Mouse (Mus musculus) layer of hippocampus, adult 11-12 months (tissue): Measurements from ENCODE around the gene Ephb2.

Experiments
- DNase-seq: peaks from one replicate; pipeline ENCODE4 v3.0.0; 2022; ENCODE audit warnings: low spot score

The Ephb2 gene

DNA sequence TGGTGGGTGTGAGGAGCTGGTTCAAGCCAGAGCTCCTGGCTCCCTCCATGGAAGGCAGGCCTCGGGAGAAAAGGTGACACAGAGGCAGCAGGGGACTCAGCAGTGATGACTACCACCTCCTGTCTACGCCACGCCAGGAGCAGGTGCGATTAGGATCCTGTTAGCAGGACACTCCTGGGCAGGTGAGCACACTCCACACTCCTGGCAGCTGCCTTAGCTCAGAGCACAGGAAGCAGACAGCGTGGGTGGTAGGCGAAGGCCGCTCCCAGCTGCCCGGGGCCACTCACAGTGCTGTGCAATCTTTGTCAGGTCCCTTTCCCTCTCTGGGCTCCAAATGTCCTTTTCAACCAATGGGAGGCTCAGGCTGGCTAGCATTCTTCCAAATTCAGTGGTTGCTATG, 34.3 kb downstream of the Ephb2 start:
- DNase-seq = no peak

DNA sequence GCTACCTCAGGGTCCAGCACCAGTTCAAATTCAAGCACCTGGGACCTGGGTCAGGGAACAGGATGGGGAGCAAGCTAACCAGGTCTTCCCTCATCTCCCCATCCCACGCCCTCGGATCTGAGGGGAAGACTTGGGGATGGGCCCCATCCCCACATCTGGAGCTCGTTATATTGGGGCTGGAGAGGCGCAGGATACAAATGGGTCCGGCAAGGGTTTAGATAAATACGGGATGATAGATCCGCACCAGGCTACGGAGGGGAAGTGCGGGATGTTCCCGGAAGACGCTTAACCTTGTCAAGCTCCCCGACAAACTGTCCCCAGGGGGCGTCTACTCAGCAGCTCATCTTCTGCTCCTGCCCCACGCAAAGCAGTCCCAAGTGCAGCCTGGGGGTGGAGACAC, 35.4 kb downstream of the Ephb2 start:
- no peak for DNase-seq

DNA sequence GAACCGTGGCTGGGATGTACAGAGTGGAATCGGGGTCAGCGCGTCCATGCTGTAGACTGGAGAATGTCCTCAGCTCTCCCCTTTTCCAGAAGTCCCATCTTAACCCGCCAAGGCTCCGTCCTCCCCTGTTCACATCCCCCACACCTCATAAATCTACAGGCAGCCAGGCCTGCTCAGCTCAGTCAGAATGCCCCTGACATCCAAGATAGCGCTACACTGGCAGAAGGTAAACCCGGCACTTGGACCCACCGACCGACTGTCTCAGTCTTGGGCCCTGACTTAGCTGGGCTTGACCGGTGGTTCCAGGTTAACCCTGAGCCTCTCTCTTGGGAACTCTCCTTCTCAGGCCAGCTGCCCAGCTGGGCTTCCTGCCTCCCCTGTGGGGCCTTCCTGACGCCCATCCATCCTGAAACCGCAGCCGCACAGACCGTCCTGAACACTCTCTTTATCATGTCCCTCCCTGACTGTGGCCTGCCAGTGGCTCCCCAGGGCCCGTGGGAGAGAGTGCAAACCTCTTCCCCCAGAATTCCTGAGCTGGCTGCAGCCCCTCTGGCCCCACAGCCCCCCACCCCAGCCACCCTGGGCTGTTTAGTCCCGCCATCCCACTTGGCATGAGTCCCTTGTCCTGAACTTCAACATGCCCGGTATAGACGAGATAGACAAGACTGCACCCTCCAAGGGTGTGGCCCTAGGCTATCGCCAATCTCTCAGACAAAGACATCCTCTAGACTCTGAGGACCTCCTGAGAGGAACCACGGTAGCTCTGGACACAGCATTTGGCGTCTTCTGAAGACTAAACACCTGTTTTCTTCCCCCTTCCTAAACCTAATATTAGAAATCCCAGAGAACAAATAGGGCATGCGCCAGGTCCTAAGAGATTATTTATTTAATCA, 37.9 kb downstream of the Ephb2 start:
- no peak for DNase-seq

DNA sequence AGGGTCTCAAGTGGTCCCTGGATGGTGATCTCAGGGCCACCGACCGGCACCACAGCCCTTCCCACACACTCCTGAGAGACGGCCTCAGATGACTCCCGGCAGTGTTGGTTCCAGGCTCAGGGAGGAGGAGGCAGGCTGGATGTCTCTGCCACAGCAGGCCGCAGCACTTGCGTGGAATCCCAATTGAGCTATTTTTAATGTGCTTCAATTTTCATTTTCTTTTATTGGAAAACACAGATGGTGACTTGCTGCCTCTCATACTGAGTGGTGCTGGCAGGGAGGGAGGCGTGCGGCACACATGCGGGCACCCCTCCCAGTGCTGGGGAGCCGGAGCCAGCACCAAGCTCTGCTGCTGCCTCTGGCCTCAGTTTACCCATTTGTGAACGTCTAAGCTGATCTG, 42.5 kb downstream of the Ephb2 start:
- DNase-seq = peak; percentile 72

DNA sequence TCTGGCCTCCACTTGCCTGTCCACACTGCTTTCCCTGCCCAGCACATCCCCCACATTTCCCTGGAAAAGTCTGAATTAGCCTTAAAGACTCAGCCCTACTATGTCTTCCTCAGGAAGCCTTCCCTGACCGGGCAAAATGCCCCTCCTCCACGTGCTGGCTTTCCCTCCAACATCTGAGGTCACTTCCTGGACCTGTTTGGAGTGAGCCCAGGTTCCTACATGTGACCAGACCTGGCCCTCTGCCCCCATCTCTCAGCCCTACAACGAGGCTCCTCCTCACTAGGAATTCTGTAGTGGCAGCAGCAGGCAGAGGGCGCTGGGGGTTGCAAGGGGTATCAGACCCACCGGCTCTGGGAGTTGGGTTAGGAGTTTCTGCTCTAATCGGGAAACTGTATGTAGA, 46.0 kb downstream of the Ephb2 start:
- no peak for DNase-seq

DNA sequence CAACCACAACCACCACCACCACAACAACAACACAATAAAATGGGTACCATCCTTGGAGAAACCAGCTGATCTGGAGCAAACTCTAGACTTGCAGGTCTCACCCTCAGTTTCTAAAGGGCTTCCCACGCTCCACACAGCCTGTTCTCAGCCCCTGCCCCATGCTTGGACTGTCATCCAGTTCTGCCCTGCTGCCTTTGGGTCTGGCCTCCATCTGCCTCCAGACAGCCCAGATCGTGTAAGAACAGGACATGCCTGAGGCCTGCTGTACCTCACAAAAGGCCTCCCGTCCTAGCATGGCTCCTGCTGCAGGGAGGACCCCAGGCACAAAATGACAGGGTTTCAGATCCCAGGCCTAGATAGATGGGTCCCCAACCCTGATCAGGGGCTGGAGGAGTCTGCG, 48.4 kb downstream of the Ephb2 start:
- DNase-seq = no peak

DNA sequence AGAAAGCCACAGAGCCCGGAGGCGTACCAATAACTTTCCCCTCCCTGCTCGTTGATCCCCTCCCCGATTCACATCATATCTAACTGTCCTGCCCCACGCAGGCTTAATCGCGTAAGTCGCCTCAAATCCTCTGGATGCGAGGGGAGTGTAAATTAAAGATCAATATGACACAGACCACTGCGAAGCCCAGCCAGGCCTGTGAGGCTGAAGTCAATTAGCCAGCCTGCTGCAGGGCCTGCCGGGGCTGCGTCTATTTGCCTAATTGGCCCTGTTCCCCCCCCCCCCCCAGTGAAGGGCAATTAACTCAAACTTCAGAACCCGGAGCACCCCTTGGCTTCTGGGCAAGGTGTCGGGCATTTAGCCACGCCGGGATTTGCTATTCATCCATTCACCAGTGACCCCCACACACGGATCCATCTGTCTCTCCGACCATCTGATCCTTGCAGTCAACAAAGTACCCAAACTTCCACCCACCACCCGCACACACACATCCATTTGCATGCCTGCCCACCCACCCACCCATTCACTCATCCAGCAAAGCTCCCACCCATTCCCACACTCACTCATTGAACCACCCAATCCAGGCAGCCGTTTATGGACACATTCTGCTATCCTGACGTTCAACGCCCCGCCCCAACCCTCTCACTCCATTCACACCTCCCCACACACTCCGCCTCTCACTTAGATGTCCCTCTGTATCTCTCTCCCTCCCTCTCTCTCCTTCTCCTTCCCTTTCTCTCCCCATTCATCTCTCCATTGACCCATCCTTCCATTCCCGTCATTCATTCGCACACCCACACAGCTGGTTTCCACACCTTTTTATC, 49.1 kb downstream of the Ephb2 start:
- no peak for DNase-seq

DNA sequence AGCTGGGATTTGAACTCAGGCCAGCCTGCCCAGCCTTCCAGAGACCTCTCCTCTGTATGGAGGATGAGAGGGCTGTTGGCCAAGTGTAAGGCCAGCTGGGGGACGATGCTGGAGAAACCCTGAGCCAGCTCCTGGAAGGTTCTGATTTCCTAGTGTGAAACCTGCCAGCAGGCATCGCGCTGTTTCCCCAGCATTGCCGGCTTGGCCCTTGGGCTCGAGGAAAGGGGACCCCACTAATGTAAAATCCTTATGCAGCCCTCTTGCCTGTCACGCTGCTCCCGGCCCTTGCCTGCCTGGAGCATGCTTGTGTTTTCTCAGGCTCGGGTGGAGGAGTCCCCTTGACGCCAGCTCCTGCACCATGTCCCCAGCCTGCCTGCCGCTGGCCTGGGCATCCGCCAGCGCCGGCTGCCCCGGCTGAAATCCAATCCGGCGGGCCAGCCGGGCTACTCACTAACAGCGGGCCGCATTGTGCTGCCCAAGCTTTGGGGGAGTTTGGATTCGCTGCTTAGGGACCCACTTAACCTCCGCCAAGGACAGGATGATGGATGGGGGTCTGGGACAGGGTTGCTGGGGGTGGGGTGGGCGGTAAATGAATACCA, 52.1 kb downstream of the Ephb2 start:
- peak; percentile 57 for DNase-seq

DNA sequence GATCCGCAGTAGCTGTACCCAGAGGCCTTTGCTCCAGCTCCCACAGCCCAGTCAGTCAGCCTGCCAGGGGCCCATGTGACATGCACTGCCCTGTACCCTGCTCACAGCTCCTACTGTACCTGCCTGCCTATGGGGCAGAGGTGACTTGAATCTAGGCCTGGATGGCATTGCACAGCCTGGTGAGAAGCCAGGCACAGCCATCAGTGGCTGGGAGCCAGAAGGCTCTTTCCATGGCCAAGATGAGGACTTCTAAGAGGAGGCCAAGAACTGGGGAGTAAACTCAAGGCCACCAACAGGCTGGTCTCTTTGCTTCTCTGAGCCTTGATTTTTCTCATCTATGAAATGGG, 53.2 kb downstream of the Ephb2 start:
- DNase-seq = no peak

DNA sequence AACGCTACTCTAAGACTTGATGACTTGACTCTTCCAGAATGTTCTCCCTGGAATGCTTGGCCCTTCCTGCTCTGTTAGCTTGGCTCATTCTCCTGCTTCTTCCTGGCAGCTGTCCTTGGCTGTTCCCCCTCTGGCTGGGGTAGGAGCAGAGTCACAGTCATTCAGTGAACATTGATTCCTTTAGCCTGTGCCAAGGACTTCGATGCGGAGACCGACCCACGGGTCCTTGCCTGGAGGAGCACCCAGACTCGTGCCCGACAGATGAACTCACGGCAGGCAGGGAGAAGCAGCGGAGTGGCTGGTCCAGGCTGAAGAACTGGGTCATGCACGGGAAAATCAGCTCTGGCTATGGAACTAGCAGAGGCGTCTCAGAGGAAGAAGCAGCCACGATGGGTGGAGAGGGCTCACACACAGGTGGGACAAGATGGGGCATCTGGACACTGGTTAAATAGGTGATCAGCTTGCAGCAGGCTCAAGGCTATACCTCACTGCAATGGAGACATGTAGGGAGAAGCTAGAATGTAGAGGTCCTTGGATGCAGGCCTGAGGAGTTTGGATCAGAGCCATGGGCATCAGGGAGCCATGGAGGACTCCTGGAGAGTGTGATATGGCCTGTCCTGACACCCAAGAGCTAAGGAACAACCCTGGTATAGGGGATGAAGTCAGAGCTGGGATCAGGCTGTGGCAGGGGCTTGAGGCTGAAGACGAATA, 53.8 kb downstream of the Ephb2 start:
- peak; percentile 23 for DNase-seq

DNA sequence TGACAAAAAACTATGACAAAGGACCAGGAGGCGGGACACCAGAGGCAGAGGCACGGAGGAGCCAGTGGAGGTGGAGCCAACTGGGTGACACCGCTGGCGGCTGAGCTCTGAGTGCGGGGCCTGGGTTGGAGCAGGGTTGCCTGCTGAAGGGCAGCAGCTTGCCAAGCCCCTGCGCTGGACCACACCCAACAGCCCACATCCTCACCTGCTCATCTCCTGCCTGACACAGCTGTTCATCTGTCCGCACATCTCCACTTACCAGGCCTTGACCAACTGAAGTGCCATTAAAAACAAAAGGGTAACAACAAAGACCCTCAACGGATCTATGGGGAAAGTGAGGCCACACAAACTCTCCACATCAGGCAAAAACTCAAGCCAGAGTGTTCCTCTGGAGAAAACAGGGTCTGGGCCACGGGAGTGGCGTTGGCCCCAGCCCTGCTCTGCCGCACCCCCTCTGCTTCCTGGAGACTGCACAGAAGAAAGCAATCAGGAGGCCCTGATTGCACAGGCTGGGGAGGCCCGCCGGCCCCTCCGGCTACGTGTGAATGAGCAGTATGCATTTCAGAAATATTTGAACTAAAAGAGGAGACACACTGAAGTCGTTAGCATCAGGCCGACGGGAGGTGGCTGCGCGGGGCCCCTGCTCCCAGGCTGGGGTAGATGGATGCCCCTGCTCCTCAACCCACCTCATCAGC, 55.4 kb downstream of the Ephb2 start:
- DNase-seq = no peak

DNA sequence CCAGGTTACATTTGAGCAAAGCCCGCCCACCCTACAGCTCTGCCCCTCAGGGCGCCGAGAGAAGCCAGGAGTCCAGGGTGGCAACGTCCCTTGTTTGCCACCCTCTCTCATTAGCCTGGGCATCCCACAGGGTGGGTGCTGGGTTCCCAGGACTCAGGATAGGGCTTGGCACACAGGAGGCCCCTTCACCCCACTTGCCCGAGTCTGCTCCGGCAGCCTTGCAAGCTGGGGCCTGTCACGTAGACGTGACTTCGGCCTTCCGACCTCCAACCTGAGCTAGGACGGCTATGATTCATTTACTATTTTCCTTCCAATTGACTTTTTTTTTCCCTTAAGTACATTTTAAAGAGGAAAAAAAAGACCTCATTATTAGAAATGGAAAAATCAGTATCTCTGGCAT, 56.6 kb downstream of the Ephb2 start:
- DNase-seq = no peak

DNA sequence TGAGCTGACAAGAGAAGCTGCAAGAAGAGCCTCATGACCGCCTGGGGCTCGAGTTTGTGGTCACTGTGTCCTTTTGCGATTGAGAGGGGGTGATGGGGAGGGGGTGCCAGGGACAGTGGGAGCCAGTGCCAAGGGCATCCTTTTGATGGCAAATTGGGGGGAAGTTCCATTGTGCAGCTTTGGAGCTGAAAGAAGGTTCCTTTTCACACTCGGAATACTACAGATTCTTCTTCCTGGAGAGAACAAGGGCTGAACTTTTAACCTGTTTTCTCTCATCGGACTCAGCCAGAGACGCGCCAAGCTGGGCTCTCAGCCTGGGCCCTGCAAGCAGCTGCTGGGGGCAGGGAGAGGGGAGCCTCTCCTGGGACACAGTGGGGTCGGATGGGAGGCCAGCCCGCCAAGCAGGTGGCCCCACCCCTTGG, 59.3 kb downstream of the Ephb2 start:
- no peak for DNase-seq

DNA sequence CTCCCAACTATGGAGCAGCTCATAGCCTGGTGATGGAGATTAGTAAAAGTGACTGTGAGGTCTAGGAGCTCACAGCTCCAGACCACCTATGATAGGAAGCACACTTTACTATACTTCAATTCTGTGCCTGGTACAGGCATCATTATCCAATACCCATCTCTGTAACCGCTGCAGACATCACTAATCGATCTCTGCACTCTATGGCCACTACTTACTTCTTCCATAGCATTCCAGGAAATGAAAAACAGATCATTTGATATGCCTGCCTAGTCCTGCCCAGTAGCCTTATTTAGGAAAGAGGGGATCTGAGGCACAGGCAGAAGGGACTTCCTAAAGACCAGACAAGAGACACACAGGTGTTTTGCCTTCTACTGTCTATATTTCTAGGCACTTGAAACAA, 59.9 kb downstream of the Ephb2 start:
- DNase-seq = no peak

DNA sequence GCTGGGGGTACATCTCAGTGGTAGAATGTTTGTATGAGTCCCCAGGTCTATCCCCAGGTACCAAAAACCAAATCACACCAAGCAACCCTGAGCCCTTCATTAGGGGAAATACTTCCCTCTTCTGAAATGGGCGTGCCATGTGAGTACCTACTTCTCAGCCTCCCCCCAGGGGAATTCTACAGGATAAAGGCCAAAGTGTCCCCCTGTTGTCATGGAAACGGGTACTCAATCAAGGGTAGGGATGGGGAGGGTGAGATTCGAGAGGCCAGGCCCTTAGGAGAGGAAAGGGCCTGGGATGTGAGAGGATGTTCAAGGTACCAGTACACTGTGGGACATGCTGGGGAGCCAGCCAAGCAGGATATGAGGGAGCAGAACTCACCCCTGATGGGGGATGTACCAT, 61.6 kb downstream of the Ephb2 start:
- DNase-seq = no peak

DNA sequence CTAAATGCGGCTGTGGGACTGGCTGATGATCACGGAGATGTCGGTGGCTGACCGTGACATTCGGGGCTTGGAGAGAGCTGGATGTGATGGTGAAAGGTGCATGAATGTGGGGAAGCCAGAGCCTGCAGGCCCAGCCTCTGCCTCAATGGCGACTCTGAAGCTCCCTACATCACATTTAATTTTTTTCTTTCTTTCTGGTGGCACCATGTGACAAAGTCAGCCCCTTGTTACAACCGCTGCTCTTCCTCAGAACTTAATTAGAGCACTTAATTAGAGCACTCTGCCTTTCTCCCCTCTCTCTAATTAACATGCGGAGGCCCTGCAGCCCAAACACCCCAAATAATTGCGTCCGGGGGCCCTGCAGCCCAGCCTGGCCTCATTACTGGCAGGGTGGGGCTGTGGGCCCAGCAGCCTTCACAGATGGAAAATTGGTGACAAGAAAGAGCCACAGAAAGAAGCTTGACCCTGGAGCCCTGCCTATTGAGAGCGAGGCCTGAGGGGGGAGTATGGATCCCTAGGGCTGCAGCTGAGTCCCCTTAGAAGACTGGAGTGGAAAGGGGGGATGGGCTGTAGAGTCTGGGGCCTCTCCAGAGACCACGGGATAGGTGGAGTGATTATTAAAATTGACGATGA, 62.7 kb downstream of the Ephb2 start:
- no peak for DNase-seq

DNA sequence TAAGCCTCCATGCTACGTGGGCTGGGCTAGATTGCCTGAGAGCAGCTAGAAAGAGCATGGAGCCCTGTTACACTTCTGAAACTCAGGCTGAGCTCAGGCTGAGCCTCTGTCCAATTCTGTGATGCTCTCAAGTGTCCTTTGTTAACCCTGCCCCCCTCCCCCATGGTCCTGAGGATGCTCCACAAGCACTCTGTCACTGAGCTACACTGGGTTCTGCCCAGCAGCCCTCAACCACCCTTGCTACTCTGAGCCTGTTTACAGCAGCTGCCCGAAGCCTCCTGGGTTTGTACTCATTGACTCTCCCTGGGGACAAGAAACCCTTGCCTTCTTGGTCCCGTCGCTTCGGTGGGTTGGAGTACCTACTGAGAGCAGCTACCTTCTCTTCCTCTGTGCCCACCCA, 63.5 kb downstream of the Ephb2 start:
- DNase-seq = no peak

DNA sequence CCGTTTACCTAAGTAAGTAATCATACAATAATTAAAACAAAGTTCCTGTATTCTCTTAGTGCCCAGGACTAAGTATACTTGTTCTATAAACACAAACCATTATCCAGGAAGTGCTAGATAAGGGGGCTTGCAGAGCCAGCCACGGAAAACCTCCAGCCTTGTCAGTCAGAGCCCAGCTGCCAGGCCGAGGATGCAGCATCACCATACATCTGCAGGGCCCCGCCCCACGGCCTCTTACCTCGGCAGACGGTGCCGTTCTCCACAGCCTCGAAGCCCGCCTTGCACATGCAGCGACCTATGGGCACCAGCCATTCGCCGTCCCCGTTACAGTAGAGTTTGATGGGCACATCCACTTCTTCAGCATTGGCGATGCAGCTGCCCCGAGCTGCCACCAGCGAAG, 65.1 kb downstream of the Ephb2 start:
- DNase-seq = no peak

DNA sequence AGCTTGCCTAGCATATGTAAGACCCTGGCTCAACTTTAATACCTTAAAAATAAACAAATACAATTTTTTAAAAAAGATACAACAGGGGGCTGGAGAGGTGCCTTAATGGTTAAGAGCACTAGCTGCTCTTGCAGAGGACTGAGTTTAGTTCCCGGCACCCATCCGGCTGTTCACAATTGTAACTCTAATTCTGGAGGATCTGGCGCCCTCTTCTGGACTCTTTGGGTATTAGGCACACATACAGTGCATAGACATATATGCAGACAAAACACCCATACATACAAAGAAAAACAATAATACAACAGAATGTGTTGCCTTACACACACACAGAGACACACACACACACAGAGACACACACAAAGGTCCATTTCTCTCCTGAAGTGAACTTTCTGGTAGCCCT, 67.3 kb downstream of the Ephb2 start:
- DNase-seq = no peak

DNA sequence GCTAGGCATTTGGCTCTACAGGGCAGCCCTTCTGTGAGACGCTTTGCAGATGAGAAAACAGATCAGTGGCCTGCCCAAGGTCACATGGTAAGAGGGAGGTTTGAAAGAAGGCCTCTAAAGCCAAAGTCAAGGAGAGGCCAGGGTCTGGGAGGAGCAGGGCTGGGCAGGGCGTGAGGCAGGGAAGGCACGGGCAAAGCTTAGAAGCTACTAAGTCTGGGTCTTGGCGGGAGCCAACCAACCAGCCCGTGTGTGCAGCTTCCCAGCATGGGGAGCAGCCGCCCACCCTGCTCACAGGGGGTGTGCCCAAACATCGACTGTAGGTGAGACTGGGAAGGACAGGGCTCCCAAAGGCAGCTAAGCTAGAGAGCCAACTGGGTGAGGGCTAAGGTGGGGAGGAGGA, 70.7 kb downstream of the Ephb2 start:
- DNase-seq = no peak

DNA sequence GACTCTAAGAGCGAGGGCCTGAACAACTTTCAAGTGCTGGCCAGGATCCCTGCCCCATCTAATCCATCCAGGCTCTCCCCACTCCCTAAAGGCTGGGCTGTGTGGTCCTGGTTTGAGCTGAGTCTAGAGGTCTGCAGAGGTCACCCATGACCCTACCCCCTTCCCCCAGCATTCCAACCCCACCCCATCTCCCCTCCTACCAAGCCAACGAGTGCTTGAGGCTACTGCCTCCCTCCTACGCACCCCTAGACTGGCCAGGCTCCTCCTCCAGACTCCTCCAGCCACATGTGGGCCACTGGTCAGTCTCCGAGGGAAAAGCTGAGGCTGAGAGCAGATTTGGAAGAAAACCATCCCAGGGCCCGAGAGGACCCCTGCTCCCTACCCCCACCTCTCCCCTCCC, 72.4 kb downstream of the Ephb2 start:
- no peak for DNase-seq
